Mouse (Mus musculus) telencephalon, adult 2 months (tissue): Measurements from ENCODE around the gene Bahcc1.

Source experiments
- DNase-seq: peaks from one replicate; pipeline ENCODE4 v3.0.0-alpha.2; 2011; ENCODE audit warnings: low read depth, low spot score

Bahcc1 gene

DNA sequence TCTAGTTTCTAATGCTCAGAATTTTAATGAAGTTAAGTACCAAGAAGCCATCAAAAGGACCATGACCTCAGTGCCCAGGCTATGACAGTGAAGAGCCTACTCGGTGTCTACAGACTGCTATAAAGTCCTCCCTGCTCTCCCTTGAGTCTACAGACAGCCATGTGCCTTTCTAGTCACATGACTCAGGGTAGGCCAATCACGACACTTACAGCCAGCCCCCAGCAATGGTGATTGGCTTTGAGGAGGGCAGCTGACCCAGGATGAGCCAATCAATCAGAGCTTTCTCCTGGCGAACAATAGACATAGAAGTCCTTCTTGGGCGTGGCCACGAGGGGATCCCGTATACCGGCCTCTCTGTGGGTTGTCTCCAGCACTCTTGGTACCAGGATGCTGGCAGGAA lies 65.0 kb downstream of the Bahcc1 start:
- no peak for DNase-seq

DNA sequence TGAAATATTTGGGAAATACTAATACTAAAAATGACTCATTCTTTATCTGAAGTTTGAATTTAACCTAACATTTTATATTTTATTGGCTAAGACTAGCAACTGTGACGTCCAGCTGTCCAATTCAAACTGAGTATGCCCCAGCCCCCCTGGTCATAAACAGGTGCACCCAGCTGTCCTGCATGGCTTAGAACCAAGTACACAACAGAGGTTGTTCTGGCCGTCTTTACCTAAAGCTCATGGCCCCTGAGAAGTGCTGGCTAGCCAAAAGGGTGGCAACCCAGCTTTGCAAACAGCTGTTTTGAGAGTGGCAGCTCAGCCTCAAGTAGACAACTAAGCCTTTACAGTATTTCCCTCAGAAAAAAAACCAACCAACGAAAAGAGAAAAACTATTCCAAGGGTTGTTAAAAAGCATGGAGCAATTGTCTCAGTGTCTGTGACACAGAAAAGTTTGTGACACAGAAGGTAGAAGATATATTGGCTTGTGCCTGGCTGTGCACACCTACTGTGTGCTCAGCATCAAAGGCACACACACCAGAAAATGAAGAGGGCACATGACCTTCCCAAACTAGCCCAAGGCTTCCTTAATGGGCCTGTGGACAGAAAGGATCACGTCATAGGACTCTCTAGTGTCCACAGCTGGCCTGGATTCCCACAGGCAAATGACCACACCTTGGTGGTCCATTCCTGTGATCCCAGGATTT lies 65.8 kb downstream of the Bahcc1 start:
- DNase-seq, result no peak

DNA sequence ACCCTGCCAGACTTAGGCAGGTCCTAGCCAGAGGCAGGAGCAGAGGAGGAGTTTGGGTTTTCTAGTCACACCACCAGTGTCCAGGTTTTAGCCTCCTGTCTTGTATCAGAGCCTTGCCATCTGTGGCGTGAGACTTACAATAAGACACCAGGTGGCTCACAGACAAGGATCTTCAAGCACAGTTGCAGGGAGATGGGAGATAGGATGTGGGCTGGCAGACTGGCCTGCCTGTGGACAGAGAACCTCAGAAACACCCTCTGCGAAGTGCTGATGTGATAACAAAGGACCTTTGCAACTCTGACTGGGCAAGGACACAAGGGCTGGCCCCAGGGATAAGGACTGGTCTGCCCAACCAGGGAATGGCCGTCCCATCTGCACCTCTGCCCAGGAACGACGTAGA lies 66.7 kb downstream of the Bahcc1 start:
- no peak for DNase-seq

DNA sequence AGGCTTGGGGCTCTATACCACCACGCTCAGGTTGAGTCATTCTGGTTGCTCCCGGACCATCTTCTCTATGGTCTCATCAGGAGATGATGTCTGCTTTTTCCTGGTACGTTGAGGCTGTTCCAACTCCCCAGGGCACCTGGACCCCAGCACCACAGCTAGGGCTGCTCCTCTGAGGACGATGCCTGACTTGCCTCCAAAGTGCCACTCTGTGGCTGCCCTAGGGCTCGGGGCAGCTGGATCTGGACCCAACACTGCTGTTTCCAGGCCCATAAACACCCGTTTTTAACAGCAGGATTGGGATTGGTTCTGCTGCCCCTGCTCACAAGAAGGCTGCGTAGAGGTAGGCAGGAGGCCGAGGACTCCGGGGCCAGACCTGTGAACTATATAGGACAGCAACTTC lies 70.4 kb downstream of the Bahcc1 start:
- no peak for DNase-seq

DNA sequence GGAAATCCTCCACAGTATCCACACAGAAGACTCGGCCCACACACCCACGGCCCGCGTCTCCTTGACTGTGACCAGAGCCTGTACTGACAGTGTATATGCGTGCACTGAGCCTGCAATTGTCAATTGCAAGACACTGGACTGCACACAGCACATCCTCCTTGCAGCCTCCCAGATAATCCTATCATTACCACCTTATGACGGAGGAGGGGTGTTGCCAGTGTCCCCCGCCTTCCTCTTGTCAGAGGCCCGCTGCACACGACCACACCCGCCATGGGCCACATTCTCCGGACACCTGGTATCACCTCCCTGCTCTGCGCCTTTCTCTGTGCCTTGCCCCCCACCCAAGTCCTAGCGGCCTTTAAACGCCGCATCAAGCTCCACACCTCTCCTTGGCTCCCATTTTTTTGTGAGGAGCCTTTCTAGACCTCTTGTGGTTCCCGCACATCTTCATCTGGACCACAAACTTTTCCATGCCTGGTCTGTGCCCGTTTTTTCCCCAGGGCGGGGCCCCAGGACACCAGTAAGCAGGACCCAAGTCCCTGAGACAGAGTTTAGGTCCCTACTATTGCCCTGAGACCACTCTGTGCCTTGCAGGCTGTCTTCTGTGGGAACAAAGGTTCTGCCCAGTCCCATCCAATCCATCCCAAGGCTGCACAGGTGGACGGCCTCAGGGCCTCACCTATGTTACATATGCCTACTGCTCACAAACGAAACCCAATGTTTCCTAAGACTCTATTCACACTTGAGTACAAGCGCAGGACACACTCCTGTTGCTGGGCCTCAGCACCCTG lies 71.0 kb downstream of the Bahcc1 start:
- DNase-seq, result no peak

DNA sequence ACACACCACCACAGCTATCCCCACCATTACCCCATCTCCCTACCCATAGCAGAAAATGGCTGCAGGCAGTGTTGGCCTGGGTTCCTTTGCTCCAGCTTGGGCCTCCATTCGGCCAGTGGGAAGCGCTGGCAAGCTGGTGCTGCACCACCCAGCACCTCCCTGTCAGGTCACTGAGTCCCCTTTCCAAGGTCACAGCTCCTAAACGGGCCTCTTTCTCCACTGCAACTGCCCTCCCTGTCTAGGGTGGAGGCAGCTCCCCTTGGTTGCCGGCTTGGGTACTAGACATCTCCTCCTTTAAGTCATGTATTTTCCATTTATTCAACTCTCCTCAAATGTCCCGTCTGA lies 71.6 kb downstream of the Bahcc1 start:
- no peak for DNase-seq

DNA sequence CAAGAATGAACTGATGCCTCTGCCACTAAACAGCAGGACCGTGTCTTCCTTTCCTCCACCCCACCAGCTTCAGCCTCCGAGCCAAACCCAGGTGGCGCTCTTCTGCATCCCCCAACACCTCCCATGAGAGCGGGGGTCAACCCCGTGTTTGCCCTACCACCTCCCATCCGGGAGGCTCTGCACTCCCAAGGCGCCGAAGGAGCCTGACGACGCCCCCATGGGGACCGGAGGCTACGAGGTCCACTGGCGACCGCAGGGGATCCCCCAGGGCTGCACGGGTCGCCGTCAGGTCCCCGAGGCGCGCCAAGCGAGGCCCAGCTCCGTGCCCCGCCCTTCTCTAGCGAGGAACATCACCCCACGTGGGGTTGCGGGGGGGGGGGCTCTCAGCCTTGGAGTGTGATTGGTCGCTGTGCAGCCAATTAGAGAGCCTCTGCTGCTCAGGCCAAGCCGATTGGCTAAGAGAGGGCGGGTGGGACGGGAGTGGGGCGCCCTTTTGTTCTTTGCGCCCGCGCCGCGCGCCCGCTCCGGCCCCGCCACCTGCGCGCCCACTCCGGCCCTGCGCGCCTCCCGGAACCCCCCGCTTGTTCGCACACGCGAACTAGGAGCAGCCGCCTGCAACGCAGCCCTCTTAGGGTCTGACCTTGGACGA lies 72.3 kb downstream of the Bahcc1 start:
- peak; percentile 87 for DNase-seq

DNA sequence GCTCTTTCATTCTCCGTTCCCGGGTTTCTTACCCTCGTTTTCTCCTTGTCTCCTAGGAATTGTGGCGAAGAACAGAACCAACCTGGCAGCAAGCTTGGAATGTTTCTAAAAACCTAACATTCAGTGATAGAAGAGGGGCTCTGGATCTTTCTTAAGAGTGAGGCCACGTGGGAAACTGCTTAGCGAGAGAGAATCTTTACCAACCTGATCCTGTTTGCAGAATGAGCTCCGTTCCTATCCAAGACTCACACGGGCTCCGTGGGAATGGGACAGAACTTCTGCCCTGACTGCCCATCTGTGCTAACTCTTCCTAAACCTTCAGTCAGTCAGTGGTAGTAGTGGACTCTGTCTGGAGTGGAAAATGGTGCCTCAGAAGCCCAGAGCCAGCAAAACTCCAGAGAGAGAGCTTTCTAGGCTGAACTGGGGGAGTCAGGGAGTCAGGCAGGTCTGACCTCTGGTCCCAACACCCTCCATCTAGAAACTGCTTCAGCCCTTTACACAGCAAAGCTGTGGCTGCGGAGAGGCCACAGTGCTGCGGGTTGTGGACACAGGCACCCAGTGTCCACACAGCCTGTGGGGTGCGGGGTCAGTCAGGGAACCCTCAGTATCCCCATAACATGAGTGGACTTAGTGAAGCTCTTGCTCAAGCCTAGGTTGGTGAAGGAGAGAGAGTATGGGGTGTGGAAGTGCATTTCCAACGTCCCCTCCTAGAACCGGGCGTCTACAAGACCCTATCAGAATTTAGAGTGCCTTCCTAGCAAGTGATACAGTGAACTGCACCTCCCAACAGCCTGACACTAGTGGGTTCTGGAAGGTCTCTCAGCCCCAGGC lies 73.0 kb downstream of the Bahcc1 start:
- DNase-seq, result no peak

DNA sequence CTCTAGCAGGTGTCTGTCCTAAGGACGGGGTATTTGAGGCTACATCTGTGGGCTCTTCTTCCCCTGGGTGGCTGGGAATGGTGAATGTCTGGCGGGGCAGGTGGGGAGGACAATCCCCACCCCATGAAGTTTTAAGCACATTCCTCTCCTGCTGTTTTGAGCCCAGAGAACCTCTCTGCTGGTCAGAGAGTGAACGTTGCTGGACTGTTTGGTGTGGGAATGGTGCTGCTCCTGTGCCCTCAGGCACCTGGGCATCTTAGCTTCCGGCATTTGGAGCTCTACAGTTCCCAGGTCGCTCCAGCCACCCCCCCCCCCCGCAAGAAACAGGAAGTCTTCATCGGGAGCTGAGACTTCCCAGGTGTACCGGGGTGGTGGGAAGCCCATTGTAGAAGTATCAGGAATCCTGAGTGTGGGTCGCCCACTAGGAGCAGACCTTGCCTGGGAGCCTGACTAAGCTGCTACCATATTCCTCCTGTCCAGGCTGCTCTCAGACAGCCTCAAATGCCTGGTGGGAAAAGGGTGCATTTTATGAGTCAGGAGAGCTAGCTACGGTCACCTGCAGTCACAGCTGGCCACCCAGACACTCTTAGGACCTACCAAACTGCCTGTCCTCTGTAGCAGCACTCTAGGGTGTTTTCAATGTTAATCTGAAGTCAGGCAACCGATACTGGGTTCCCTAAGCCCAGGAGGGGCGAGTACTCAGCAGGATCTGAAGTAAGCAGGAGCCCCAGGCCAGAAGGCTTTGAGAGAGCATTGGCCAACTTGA lies 73.8 kb downstream of the Bahcc1 start:
- DNase-seq, result no peak

DNA sequence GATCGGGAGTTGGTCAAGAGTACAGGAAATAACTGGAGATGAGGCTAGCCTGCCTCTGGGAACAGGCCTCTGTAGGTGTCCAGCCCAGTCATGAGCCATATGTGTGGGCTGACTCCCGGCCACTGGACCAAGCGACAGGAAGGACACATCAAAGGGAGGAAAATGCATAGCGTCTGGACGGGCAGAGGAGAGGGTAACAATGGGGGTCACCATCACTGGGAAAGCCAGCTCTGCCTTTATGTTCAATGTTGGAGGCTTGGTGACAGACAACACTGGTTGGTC lies 74.3 kb downstream of the Bahcc1 start:
- no peak for DNase-seq

DNA sequence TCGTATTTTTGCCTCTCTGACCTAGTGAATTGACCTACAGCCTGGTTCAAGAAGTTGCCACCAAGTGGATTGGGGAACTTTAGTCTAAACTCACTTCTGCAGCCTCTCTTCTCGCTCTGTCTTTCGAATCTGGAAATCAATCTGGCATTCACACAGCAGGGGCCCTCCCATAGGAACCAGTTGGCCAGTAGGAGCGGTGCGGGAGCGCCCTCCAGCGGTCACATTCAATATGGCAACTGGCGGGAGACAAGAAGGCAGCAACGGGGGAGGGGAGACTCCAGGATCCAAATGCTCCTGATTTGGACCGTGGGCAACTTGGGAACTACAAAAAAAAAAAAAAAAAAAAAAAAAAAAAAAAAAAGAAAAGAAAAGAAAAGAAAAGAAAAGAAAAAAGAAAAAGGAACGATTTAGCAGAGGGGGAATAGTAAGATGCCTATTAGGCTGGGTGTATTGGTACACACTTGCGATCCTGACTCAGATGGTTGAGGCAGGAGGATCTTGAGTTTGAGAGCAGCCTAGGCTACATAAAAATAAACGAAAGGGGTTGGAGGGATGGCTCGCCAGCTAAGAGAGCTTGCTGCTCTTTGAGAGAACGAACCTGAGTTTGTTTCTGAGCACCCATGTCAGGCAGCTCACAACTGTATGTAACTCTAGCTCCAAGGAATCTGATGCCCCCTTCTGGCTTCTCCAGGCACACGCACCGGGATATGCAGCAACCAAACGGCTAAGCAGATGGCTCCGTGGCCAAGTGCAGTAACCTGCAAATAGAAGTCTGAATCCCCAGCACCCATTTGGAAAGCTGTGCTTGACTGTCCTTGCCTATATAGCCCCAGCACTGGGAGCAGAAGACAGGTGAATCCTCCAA lies 75.1 kb downstream of the Bahcc1 start:
- DNase-seq, result peak; percentile 70

DNA sequence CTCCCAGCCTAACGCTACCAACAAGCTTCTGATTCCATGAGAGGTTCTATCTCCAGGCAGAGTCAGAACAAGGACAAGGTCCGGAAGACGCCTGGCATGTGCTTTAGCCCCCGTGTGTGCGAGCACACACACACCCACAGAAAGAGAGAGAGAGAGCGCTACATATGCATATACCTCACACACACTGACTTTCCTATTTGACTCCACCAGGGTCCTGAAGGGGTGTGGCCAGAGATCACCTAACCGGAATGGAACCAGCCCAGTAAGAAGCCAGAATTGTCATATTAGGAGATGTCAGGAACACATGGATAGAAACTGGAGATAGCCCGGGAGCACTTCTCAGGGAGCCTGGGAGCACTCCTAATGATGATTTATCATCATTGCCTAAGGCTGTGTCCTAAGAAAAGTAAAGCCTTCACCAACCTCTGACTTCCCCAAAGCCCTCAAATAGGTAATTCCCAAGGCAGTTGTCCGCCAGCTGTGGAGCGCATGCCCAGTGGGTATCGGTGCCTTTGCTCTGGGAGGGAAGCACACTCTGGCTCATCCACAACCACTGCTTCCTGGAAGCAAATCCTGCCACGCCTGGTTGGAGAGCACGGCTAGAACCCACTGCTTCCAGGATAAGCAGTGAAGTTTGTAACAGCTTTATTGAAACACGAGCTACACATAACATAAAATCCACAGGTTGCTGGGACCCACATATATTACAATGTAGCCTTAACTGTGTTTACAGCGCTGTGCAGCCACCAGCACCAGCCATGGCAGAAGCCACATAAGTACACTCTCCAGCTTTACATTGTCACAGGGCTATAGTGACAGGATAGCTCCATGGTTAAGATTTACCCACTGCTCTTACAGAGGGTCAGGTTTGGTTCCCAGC lies 75.9 kb downstream of the Bahcc1 start:
- DNase-seq, result no peak

DNA sequence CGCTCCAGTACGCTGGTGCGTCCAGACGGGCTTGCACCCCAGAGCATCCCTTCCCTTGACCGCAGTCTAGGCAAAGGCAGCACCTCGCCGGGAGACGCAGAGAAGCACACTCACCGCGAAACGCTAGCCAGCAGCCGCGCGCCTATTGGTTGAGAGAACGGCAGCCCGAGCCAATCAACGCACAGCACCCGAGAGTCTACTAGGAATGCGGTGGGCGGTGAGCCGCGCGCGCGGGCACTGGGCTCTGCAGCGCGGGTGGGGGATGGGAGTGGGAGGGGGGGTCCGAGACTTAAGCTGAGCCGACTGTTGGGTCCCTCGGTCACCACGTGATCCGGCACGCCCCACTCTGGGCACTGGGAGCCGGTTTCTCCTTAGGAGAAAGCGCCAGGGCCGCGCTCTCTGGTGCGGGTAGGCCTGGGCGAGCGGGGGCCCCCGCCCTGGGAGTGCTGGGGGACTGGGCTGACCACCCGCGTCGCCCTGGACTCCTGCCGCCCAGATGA lies 78.1 kb downstream of the Bahcc1 start:
- DNase-seq, result peak; percentile 85

DNA sequence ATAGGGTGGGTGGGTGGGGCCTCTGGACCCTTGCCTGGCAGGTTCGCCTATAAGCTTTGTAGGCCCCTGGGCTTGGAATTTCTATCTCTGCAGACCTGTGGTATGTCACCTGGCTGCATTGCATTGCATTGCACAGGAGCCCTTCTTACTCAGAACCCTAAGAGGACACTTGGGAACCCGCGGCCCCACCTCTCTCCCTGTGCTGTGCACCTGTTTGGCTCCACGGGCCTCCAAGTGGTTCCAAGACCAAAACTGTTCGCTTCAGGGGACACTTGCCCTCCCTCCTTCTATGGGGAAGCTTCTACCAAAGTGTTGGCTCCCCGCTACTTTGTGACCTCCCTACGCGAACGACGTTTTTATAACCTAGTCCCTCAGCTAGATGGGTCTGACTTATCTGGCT lies 78.8 kb downstream of the Bahcc1 start:
- DNase-seq, result no peak

DNA sequence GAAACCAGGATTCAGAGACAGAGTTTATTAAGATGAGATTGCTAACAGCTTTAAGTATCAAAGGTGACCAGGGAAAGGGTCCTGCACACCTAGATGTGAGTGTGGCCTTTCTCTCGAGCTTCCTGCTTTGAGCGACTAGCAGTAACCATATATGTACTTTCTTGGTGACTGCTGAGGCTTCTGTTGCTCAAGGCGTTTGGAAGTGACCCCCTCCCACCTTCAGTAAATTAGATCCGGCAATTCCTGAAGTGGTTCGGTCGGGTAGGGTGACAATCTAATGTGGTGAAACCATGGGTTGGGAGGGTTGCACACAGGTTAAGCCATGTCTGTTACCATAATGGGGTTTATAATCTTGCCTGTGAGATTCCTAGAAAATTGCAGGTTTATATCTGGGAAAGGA lies 79.3 kb downstream of the Bahcc1 start:
- DNase-seq, result no peak

DNA sequence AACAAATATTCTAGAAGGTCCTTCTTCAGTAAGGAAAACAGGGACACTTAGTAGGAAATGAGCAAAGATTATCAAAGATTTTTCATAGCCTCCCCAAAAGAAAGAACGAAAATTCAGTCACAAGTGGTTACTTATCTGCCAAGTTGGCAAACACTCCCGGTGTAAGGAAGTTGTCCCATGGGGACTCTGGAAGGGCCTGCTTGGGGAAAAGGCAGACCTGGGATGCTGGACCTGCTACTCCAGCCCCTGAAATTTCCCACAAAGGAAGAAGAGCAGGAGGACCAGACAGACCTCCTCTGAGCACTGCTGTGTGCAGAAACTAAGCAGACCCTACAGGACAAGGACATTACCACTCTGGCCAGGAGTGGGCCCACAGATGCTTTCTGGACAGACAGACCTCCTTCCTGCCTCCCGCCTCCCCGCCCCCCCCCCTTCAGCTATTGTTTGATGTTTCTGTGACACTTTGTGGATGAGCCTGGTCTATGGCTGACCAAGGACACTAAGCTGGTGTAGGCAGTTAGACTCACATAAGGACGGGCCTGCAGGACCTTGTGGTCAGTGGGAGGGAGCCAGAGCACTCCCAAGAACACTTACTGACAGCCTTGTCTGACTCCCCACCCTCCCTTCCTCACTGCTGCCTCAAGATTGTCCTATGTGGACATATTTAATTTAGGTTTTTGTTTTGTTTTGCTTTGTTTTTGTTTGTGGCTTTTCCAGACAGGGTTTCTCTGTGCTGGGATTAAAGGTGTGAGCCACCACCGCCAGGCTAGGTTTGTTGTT lies 81.3 kb downstream of the Bahcc1 start:
- no peak for DNase-seq

DNA sequence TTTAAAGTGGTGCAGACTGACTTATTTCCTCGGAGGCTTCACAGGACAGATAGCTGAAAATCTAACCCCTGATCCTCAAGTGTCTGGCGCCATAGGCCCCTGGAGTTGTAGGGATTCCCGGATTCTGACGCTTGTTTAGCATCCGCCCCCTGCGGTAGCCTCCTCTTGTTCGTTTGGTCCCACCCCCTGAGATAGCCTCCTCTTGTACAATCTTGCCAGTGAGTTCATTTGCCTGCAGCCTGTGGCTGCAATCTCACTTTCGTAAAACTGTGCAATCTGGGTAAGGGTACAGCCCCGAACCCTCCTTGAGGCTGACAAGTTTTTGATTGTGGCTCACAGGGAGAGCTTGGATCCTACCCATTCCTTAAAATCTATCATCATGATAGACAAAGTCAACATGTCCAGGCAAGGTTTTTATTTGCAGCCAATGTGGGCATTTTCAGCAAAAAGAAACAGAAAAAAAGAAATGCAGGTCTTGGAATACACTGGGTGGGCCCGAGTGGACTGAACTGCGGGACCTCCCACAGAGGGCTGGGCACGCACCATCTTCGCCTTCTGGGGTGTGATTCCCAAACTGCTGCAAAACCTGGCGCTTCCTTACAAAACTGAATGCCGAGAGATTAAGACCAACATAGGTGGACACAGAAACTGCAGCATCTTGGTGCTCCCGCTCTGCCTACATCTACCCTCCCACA lies 82.1 kb downstream of the Bahcc1 start:
- DNase-seq, result no peak

DNA sequence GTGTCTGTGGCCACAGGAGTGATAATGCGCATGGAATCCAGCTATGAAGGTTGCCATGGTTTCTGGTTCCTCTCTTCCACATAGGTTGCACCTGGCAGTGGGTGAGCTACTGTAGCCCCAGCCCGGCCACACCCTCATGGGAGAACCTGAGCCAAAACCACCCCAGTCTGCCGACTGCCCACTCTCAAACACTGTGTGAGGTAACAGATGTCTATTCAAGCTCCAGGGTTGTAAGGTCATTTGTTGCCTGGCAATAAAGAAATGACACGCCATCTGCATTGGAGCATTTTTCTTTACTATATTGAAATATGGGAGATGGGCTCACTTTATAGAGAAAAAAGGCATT lies 82.6 kb downstream of the Bahcc1 start:
- peak; percentile 64 for DNase-seq
